Mouse (Mus musculus) lung, postnatal 10 days (tissue): ENCODE data around the gene Gm47189.
A peak's percentile ranks its signal among the peaks of the same experiment; 100 is the strongest.
"Not testable (repeated sequence)": the region's sequence is repeated elsewhere in the genome, so short reads cannot be mapped to it uniquely, and the experiment has no call there.

Experiments
- DNase-seq: peaks from one replicate; pipeline ENCODE4 v3.0.0; 2021

The Gm47189 gene

DNA sequence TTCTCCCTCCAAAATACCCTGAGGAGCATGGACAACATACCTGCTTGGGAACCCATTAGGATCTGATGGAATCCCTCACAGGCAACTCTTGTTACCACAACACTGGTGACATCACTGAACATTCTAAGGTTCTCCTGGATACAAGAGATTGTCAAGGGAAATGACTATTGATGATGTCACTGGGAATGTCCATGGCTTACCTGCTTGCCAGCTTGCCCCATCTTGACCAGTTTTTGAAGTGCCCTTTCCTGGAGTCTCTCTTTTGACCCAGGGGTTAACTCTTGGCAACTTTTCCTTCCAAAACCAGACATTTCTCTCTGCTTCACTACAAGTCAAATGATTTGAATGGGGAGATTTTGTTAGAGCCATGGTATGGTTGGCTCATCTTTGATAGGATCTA lies at the start of gene Gm47189:
Gene Gm47189 (minus strand): TSS at position 101 of the 400 bp plus-strand sequence.
- DNase-seq: not testable (repeated sequence)

DNA sequence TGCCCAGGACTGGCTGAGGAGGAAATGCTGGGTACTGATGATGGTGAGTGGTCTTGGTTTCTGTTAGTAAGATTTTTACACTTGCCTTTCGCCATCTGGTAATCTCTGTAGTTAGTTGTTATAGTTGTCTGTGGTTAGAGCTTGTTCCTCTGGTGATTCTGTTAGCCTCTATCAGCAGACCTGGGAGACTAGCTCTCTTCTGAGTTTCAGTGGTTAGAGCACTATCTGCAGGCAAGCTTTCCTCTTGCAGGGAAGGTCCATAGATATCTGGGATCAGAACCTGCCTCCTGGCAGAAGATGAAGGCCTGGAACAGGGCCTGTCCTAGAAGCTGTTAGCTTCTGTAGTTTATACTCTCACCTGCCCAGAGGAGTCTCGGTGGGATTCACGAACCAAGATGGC lies 16.3 kb downstream of the Gm47189 start:
- peak; percentile 1 for DNase-seq

DNA sequence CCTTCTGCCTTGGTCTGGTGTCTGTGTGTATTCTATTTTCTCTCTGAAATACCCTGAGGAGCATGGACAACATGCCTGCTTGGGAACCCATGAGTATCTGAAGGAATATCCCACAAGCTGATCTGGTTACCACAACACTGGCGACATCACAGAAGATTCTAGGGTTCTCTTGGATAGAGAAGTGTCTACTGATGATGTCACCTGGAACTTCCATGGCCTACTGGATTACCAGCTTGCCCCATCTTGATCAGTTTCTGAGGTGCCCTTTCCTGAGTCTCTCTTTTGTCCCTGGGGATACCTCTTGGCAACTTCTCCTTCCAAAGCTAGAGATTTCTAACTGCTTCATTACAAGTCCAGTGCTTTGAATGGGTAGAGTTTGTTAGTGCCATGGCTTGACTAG lies 21.7 kb downstream of the Gm47189 start, which contains the start of gene Gm7929:
Gene Gm7929 (minus strand): TSS at position 101 of the 400 bp plus-strand sequence.
- not testable (repeated sequence) for DNase-seq

DNA sequence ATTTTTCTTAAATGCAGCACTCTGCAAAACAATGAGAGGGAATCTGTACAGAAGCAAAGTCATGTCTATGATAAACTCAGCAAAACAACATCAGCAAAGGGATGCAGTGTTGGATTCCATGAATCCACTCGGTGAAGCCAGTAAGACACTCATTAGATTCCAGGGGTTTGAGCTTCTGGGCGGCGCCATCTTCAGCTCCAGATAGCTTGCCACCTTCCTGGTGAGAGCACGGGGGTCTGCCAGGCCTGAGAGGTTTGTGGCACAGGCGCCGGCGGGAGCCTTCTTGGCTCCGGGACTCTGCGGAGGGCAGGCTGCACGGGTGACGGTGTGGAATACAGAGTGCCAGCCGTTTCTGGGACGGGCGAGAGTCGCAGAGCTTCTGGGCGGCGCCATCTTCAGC lies 48.8 kb downstream of the Gm47189 start:
- not testable (repeated sequence) for DNase-seq

DNA sequence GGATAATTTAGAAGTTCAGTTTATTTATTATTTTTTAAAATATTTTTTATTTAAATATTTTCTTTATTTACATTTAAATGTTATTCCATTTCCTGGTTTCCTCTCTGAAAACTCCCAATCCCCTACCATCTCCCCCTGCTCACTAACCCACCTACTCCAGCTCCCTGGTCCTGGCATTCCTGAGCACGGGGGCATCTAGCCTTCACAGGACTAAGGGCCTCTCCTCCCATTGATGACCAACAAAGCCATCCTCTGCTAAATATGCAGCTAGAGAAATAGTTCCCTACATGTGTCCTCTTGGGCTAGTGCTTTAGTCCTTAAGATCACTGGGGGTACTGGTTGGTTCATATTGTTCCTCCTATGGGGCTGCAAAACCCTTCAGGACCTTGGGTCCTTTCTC lies 55.1 kb downstream of the Gm47189 start:
- not testable (repeated sequence) for DNase-seq
